Mouse (Mus musculus) natural killer cell, adult 2 months (primary cell): ENCODE data around the gene Npw.
"Not testable (repeated sequence)": the region's sequence is repeated elsewhere in the genome, so short reads cannot be mapped to it uniquely, and the experiment has no call there.

Experiments used
- DNase-seq, 2 experiments: peaks; one replicate each; pipeline ENCODE4 v3.0.0; 2022; ENCODE audit warnings: low spot score in 2 of 2

The Npw gene

GRCm38 (mm10) chr17:24671346-24671745 is 13.1 kb upstream of the Npw start:
- peak; percentile 49 to 72 for DNase-seq

DNA sequence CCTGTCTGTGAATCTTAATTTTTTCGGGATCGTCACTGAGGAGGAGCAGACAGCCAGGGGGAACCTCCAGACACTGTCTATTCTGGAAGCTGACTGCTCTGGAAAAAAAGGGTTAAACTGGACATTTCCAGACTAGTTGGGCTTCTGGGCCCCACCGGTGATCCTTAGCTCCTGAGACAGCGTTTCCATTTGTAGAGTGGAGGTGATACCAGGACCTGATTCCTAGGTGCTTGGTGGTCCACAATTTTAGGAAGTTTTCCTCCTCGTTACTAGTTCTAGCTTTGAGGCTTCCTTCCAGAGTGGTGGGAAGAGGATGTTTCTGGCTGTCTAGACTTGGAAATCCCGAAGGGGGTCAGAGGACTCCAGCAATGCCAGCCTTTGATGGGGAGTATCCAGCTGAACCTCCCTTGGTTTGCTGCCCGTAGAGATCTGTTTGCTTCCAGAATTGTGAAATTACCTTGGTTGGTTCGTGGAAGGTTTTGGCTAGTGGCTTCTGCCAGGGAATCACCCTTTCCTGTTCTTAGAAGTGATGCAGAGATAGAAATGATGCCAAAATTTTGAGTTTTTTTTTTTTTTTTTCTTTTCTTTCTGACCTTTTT is 12.1 kb upstream of the Npw start:
- DNase-seq: no peak

- peak; percentile 91 to 93 for DNase-seq
Observed at GRCm38 (mm10) chr17:24669545-24670245, 11.4 kb upstream of the Npw start, which contains the start of gene Zfp598. Gene Zfp598, plus strand, starts transcription at chr17:24669687.

- not testable (repeated sequence) for DNase-seq
Observed at GRCm38 (mm10) chr17:24669214-24669544, 10.9 kb upstream of the Npw start.

DNA sequence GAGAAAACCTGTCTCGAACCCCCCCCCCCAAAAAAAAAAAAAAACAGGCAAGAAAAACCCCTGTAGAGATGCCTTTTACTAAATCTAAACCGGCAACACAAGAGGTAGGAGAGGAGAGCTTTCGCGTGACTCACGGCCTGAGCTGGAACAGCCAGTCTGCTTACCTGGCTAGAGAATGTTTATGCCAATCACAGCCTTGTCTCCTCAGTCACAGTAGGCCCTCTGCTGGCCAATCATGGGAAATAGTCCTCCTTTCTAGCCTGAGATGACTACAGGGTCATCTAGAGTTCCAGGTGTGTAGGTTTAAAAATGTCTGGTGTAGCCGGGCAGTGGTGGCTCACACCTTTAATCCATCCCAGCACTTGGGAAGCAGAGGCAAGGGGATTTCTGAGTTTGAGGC is 9.2 kb upstream of the Npw start:
- peak; percentile 62 to 70 for DNase-seq

- not testable (repeated sequence) for DNase-seq
Observed at GRCm38 (mm10) chr17:24667011-24667410, 8.8 kb upstream of the Npw start.

- DNase-seq: no peak
Observed at GRCm38 (mm10) chr17:24654969-24655368, 3.3 kb downstream of the Npw start.

GRCm38 (mm10) chr17:24653967-24654710 is 4.1 kb downstream of the Npw start:
- peak; percentile 63 to 73 for DNase-seq

DNA sequence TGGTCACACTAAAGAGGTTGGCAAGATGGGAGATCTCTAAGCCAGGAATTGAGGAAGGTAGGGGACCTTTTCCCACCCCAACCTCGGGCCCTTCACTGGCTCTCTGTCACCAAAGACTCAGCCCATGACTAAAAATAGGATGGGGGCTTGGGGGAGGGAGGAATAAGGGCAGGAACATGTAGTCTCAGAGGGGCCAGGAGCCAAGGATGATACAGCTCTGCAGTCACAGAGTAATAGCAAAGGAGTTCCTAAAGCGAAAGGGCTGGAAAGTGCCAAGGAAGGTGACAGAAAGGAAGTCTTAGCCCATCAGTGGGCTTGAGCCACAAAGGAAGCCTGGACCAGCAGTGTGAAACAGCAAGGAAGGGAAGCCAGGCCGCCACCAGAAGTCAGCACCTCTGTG is 6.4 kb downstream of the Npw start:
- DNase-seq: no peak

GRCm38 (mm10) chr17:24650766-24651165 is 7.5 kb downstream of the Npw start:
- DNase-seq: no peak

- no peak for DNase-seq
Observed at GRCm38 (mm10) chr17:24650070-24650616, 8.1 kb downstream of the Npw start, which contains the start of gene Slc9a3r2. Gene Slc9a3r2, minus strand, starts transcription at chr17:24650327.

DNA sequence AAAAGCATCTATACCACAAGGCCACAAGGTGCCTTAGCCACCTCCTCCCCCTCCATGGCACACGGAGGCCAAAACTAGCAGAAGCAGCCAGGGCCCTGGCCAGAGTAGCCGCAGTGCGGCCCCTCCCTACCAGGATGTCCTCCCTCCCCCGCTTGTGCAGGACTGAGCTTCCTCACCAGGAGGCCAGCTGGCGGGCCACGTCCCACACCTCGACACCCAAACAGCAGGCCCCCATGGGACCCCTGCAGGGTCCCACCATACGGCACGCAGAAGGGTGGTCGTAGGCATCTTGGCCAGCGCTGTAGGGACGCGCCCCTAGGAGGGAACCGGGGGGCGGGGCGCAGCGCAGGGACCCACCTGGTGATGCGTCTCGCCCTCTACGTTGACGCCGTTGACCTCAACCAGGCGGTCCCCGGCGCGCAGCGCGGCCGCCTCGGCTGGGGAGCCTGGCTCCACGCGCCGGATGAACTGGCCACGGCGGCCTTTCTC is 8.6 kb downstream of the Npw start:
- DNase-seq: peak; percentile 18 to 31

GRCm38 (mm10) chr17:24648731-24649377 is 9.4 kb downstream of the Npw start:
- no peak for DNase-seq

DNA sequence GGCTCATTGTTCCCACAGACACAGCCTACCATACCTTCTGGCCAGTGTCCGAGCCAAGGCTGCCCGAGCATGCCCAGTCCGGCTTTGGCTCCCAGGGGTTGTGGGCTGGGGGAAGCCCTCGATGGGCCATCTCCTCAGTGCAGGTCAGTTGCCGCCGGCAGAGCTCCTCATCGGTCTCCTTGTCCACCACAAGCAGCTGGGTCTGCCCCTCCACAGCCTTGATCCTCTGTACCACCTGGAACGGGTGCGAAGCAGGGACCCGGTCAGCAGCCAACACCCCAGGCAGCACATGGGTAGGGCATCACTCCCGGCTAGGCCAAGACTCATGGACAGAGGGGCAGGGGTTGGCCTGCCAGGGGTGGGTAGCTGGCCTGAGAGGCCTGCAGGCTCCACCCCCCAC is 10.8 kb downstream of the Npw start:
- no peak for DNase-seq

DNA sequence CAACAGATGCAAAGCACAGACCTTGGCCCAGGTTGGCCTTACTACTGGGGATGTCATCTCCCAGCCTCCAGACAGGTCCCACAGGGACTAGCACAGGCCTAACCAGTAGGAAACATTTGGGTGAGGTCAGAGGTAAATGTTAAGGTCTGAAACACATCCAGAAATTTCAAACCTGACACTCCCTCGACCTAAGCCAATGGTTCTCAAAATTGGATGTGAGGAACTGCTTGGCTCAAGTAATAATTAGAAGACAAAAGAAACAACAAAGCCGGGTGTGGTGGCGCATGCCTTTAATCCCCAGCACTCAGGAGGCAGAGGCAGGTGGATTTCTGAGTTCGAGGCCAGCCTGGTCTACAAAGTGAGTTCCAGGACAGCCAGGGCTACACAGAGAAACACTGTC is 11.9 kb downstream of the Npw start:
- no peak for DNase-seq

DNA sequence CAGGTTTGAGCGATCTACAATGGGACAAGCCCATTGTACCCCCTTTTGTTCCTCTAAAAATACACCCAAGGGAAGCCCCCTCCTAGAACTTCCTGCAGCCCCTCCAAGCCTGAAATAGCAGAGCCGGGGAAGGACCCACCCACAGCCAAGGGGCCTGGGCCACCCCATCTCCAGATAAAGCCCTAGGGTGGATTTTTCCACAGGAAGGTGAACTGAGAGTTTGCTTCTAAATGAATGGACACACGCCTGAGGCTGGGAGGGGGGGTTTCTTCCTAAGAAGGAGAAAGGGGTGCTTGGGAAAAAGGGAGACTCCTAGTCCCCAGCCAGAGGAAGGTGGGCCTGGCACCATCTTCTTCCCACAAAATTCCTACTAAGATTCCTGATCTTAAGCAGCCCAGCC is 12.3 kb downstream of the Npw start:
- DNase-seq: no peak

- no peak for DNase-seq
Observed at GRCm38 (mm10) chr17:24644875-24645721, 13.2 kb downstream of the Npw start.

- no peak for DNase-seq
Observed at GRCm38 (mm10) chr17:24644030-24644715, 14.1 kb downstream of the Npw start.

- DNase-seq: no peak
Observed at GRCm38 (mm10) chr17:24642791-24643343, 15.4 kb downstream of the Npw start.

DNA sequence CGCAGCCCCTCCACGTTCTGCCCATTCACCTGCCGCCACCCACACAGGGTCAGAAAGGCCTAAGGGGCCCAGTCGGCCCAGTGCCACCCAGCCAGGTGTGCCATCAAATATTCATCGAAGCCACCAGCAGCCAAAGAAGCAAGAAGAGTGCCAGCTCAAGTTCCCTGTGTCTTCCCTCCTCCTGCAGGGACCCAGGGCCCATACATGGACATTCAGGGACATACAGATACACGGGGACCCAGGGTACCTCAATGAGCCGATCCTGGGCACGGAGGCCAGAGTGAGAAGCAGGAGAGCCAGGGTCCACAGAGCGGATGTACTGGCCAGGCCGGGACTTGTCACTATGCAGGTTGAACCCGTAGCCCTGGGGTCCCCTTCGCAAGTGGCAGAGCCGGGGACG is 16.3 kb downstream of the Npw start:
- DNase-seq: no peak
